Mouse (Mus musculus) cortical plate, adult 2 months (tissue): ENCODE measurements around the gene Ppp1r35. TPM values are rescaled to one million over a fixed set of nuclear protein-coding genes. Genes with fewer than 3 reads are reported as not detected.
"Not testable (repeated sequence)": the region's sequence is repeated elsewhere in the genome, so short reads cannot be mapped to it uniquely, and the experiment has no call there.

Experiments
- H3K27ac ChIP-seq: fragments of 200-500 bp; 2 replicates; pipeline ENCODE4 v1.5.1; 2012; ENCODE audit warnings: low read length, control low read depth, inconsistent platforms; ENCODE audit not compliant: insufficient read depth
- H3K4me1 ChIP-seq: fragments of 200-500 bp; 2 replicates; pipeline ENCODE4 v1.6.1; 2011; ENCODE audit warnings: low read length; ENCODE audit not compliant: control insufficient read depth, insufficient read depth
- H3K4me3 ChIP-seq: fragments of 200-500 bp; 2 replicates; pipeline ENCODE4 v1.5.1; 2011; ENCODE audit warnings: mild to moderate bottlenecking, low read length, control low read depth; ENCODE audit not compliant: insufficient read depth
- CTCF ChIP-seq: fragments of 200-500 bp; IDR thresholded peaks from 2 replicates; pipeline ENCODE4 v1.5.1; 2011; ENCODE audit warnings: mild to moderate bottlenecking, control low read depth, low read length; ENCODE audit not compliant: insufficient read depth; ENCODE audit errors: extremely low read depth
- POLR2A ChIP-seq: fragments of 200-500 bp; IDR thresholded peaks from 2 replicates; pipeline ENCODE4 v1.6.1; 2011; ENCODE audit warnings: mild to moderate bottlenecking, low read length, control low read depth; ENCODE audit not compliant: insufficient read depth; ENCODE audit errors: extremely low read depth
- polyA plus RNA-seq: library from polyadenylated mRNA; depleted of rRNA; stranded (reverse); fragments of >200 nt; gene quantifications from 2 replicates; pipeline ENCODE4 v1.2.3, GENCODE M21; 2012

The Ppp1r35 gene
- polyA plus RNA-seq, 1 experiment = 27.6 TPM

GRCm38 (mm10) chr5:137749196-137749836 is 29.3 kb upstream of the Ppp1r35 start:
- Histone ChIP-seq H3K27ac (no peak overlapping the region), H3K4me1 (no peaks in the 10 kb centered on the region), H3K4me3 (no peak overlapping the region)
- TF ChIP-seq CTCF = no peak
- no peak for TF ChIP-seq POLR2A

GRCm38 (mm10) chr5:137750212-137750611 is 28.4 kb upstream of the Ppp1r35 start:
- H3K4me3 ChIP-seq, H3K27ac ChIP-seq, H3K4me1 ChIP-seq: not testable (repeated sequence)

- Histone ChIP-seq H3K4me3 (no peak overlapping the region), H3K4me1 (no peaks in the 10 kb centered on the region; the same call in 1 of the 2 replicates), H3K27ac (no peak overlapping the region)
- TF ChIP-seq POLR2A (no peak), CTCF (no peak)
Measured at GRCm38 (mm10) chr5:137751221-137751887, 27.3 kb upstream of the Ppp1r35 start.

- no peak overlapping the region for H3K4me3 ChIP-seq
- H3K27ac ChIP-seq = no peak overlapping the region
- H3K4me1 ChIP-seq = no peaks in the 10 kb centered on the region; the same call in 1 of the 2 replicates
- TF ChIP-seq CTCF (no peak), POLR2A (no peak)
Measured at GRCm38 (mm10) chr5:137751988-137752387, 26.7 kb upstream of the Ppp1r35 start.

GRCm38 (mm10) chr5:137753111-137753832 is 25.4 kb upstream of the Ppp1r35 start:
- no peak overlapping the region for H3K4me3 ChIP-seq
- TF ChIP-seq POLR2A (no peak), CTCF (no peak)
- no peaks in the 10 kb centered on the region; the same call in 1 of the 2 replicates for H3K4me1 ChIP-seq
- no peak overlapping the region for H3K27ac ChIP-seq

GRCm38 (mm10) chr5:137755425-137755824 is 23.2 kb upstream of the Ppp1r35 start:
- no peak for TF ChIP-seq POLR2A
- no peak for TF ChIP-seq CTCF
- no peaks in the 10 kb centered on the region; the same call in 1 of the 2 replicates for H3K4me1 ChIP-seq
- no peak overlapping the region for H3K27ac ChIP-seq
- H3K4me3 ChIP-seq = no peak overlapping the region

GRCm38 (mm10) chr5:137756106-137756505 is 22.5 kb upstream of the Ppp1r35 start:
- TF ChIP-seq POLR2A (no peak), CTCF (no peak)
- H3K4me1 ChIP-seq = no peaks in the 10 kb centered on the region; the same call in 1 of the 2 replicates
- no peak overlapping the region for H3K27ac ChIP-seq
- no peak overlapping the region for H3K4me3 ChIP-seq

- TF ChIP-seq POLR2A (no peak), CTCF (peak; percentile 94)
- H3K4me1 ChIP-seq = no peaks in the 10 kb centered on the region; the same call in 1 of the 2 replicates
- no peak overlapping the region for H3K4me3 ChIP-seq
- H3K27ac ChIP-seq = no peak overlapping the region
Measured at GRCm38 (mm10) chr5:137756882-137757661, 21.6 kb upstream of the Ppp1r35 start.

- peak overlapping the region; percentile 39 for H3K4me3 ChIP-seq
- TF ChIP-seq CTCF (no peak), POLR2A (peak; percentile 96)
- peak overlapping the region; percentile 90 for H3K27ac ChIP-seq
- no peaks in the 10 kb centered on the region; the same call in 1 of the 2 replicates for H3K4me1 ChIP-seq
Measured at GRCm38 (mm10) chr5:137757887-137758286, 20.8 kb upstream of the Ppp1r35 start.
